Mouse (Mus musculus) intestine, embryonic 14.5 days (tissue): ENCODE results near the gene Tmem185b. TPM values are rescaled to one million over a fixed set of nuclear protein-coding genes. Genes with fewer than 3 reads are reported as not detected.

Experiments
- polyA plus RNA-seq: library from polyadenylated mRNA; unstranded; fragments of >200 nt; fragmentation: Nextera tagmentation; extraction: Ambion mirVana; gene quantifications from 2 replicates; pipeline ENCODE4 v1.2.1, GENCODE M21; 2014

Tmem185b gene
- polyA plus RNA-seq, 1 experiment from 2014 or later: 26.4 TPM

Other genes with a start within 250 kb of the Tmem185b start
- 0.05 and 0.08 TPM in 2 replicates for gene Inhbb, start 103.9 kb upstream of the Tmem185b start, polyA plus RNA-seq
- 124 and 127 TPM in 2 replicates for gene Ralb, start 21.4 kb upstream of the Tmem185b start, polyA plus RNA-seq
- 46.2 and 53.4 TPM in 2 replicates for gene Epb41l5, start 122.8 kb downstream of the Tmem185b start, polyA plus RNA-seq